Mouse (Mus musculus) stomach, postnatal 0 days (tissue): ENCODE results near the gene Tma7. TPM values are rescaled to one million over a fixed set of nuclear protein-coding genes. Genes with fewer than 3 reads are reported as not detected.

Source experiments
- ATAC-seq: fragments of 200-750 bp; cut with Nextera tagmentation; 2 replicates; pipeline ENCODE4 v1.8.0; 2017; ENCODE audit not compliant: low FRiP score, low TSS enrichment
- DNase-seq: peaks from one replicate; pipeline ENCODE4 v3.0.0-alpha.2; 2016; ENCODE audit warnings: low spot score
- H3K27ac ChIP-seq: fragments of 300-500 bp; sonication (generic); replicated peaks from 2 replicates; pipeline ENCODE4 v1.5.1; 2014; ENCODE audit warnings: mild to moderate bottlenecking, control low read depth
- H3K27me3 ChIP-seq: fragments of 300-500 bp; sonication (generic); 2 replicates; pipeline ENCODE4 v1.6.1; 2014; ENCODE audit warnings: low read length; ENCODE audit not compliant: control insufficient read depth, insufficient read depth
- H3K36me3 ChIP-seq: fragments of 300-500 bp; sonication (generic); 2 replicates; pipeline ENCODE4 v1.6.1; 2014; ENCODE audit warnings: low read length, mixed read lengths; ENCODE audit not compliant: control insufficient read depth, insufficient read depth
- H3K4me1 ChIP-seq: fragments of 300-500 bp; sonication (generic); replicated peaks from 2 replicates; pipeline ENCODE4 v1.6.1; 2014; ENCODE audit warnings: antibody characterized with exemption; ENCODE audit not compliant: control insufficient read depth, insufficient read depth
- H3K4me2 ChIP-seq: fragments of 300-500 bp; sonication (generic); replicated peaks from 2 replicates; pipeline ENCODE4 v1.6.1; 2014; ENCODE audit warnings: low read depth, mild to moderate bottlenecking, control low read depth, moderate library complexity
- H3K4me3 ChIP-seq: fragments of 300-500 bp; sonication (generic); 2 replicates; pipeline ENCODE4 v1.5.1; 2014; ENCODE audit warnings: low read depth, low read length, control low read depth
- H3K9ac ChIP-seq: fragments of 300-500 bp; sonication (generic); 2 replicates; pipeline ENCODE4 v1.6.1; 2014; ENCODE audit warnings: mild to moderate bottlenecking, low read length, control low read depth, mixed read lengths
- H3K9me3 ChIP-seq: fragments of 300-500 bp; sonication (generic); 2 replicates; pipeline ENCODE4 v1.6.1; 2016; ENCODE audit warnings: low read length; ENCODE audit not compliant: control insufficient read depth
- CTCF ChIP-seq: IDR thresholded peaks from 2 replicates; pipeline ENCODE4 v1.5.1; 2016; ENCODE audit warnings: antibody characterized with exemption, low read depth, mild to moderate bottlenecking, moderate library complexity
- EP300 ChIP-seq: optimal IDR thresholded peaks from 2 replicates; pipeline ENCODE3; 2016; ENCODE audit warnings: antibody characterized with exemption
- WGBS: fragments of 180-500 bp; shearing (Covaris S2); extraction: QIAGEN DNeasy Blood & Tissue Kit; methylation state at CpG from one replicate; pipeline ENCODE4 v1.1.7; 2014; 5-methylcytosine and 5-hydroxymethylcytosine counted together
- polyA plus RNA-seq: library from polyadenylated mRNA; unstranded; fragments of >200 nt; fragmentation: Nextera tagmentation; extraction: Ambion mirVana; gene quantifications from 2 replicates; pipeline ENCODE4 v1.2.1, GENCODE M21; 2015

The Tma7 gene
- polyA plus RNA-seq, 1 experiment from 2014 or later: 424 TPM

DNA sequence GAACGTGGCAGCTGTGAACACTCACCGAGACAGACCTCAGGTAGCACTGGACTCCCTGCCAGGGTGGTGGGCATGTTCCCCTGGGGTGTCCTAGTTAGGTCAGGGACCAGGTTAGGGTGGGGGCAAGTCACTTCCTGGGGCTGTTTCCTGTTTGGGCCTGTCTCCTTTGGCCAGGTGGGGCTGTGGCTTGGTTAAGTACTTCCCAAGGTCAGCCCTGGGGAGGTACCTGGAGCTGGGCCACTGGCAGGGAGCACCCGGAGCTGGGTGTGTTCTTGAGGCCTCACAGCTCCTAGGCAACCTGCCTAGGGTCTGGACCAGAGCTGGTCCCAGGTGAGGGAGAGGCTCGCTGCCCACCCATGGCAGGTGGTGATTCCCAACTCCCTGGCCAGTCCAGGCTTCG lies 53.5 kb downstream of the Tma7 start:
- Histone ChIP-seq H3K36me3 (no peaks in the 10 kb centered on the region; the same call in 1 of the 2 replicates), H3K27me3 (no peaks in the 10 kb centered on the region), H3K27ac (no peak overlapping the region), H3K4me2 (no peak overlapping the region), H3K4me3 (no peak overlapping the region), H3K9ac (no peak overlapping the region), H3K9me3 (no peaks in the 10 kb centered on the region), H3K4me1 (no peaks in the 10 kb centered on the region)
- DNase-seq (peak; percentile 52), ATAC-seq (peak; percentile 41; the same call in 1 of the 2 replicates)
- 72% methylated on average over 5 of the region's 5 CpGs for WGBS
- TF ChIP-seq EP300 (no peak), CTCF (no peak)

- Histone ChIP-seq H3K4me2 (no peak overlapping the region), H3K36me3 (no peaks in the 10 kb centered on the region; the same call in 1 of the 2 replicates), H3K4me1 (no peaks in the 10 kb centered on the region), H3K4me3 (no peak overlapping the region), H3K27me3 (no peaks in the 10 kb centered on the region), H3K9me3 (no peaks in the 10 kb centered on the region), H3K9ac (no peak overlapping the region), H3K27ac (no peak overlapping the region)
- TF ChIP-seq CTCF (no peak), EP300 (no peak)
- 87% methylated on average over 3 of the region's 3 CpGs for WGBS
- ATAC-seq (no peak), DNase-seq (no peak)
Measured at GRCm38 (mm10) chr9:109028421-109028820, 54.0 kb downstream of the Tma7 start.

DNA sequence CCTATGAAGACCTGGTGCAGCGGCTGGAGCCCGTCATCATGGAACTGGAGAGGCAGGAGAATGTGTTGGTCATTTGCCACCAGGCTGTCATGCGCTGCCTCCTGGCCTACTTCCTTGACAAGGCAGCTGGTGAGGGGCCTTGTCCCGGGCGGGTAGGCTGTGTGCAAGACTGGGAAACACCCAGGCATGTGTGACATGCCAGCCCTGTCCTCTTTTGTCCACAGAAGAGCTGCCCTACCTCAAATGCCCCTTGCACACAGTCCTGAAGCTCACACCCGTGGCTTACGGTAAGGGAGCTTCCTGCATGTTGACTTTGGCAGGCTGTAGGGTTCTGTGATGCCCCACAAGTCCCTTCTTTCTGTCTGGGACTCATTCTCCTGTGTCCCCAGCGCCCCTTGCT lies 54.9 kb downstream of the Tma7 start:
- H3K4me3 ChIP-seq: no peak overlapping the region
- H3K36me3 ChIP-seq: no peaks in the 10 kb centered on the region; the same call in 1 of the 2 replicates
- no peaks in the 10 kb centered on the region for H3K4me1 ChIP-seq
- H3K9ac ChIP-seq: no peak overlapping the region
- peak overlapping the region; percentile 49 for H3K27ac ChIP-seq
- WGBS: 58% methylated on average over 8 of the region's 8 CpGs
- H3K9me3 ChIP-seq: no peaks in the 10 kb centered on the region
- no peak overlapping the region for H3K4me2 ChIP-seq
- TF ChIP-seq EP300: no peak
- no peak for TF ChIP-seq CTCF
- H3K27me3 ChIP-seq: no peaks in the 10 kb centered on the region
- DNase-seq (peak; percentile 76), ATAC-seq (peak; percentile 95)

Other genes starting within 250 kb of the Tma7 start
- 8.0 and 8.2 TPM in 2 replicates for gene Slc26a6, start 229.3 kb downstream of the Tma7 start, polyA plus RNA-seq
- 0.51 and 0.67 TPM in 2 replicates for gene Tmem89, start 168.0 kb downstream of the Tma7 start, polyA plus RNA-seq
- 476 and 497 TPM in 2 replicates for gene Uqcrc1, start 146.0 kb downstream of the Tma7 start, polyA plus RNA-seq
- gene Col7a1, start 129.0 kb downstream of the Tma7 start, polyA plus RNA-seq: 6.2 and 9.6 TPM in 2 replicates
- not detected in 2 replicates for gene Ucn2, start 96.6 kb downstream of the Tma7 start, polyA plus RNA-seq
- 10.3 and 12.1 TPM in 2 replicates for gene Pfkfb4, start 90.8 kb downstream of the Tma7 start, polyA plus RNA-seq
- gene Shisa5, start 44.0 kb downstream of the Tma7 start, polyA plus RNA-seq: 168 and 181 TPM in 2 replicates
- 13.3 and 15.8 TPM in 2 replicates for gene Trex1, start 22.9 kb downstream of the Tma7 start, polyA plus RNA-seq
- 10.8 and 11.3 TPM in 2 replicates for gene Atrip, start 8.5 kb downstream of the Tma7 start, polyA plus RNA-seq
- 8.9 and 9.9 TPM in 2 replicates for gene Ccdc51, start 94 bp downstream of the Tma7 start, polyA plus RNA-seq
- gene Plxnb1, start 12.8 kb upstream of the Tma7 start, polyA plus RNA-seq: 3.0 and 3.7 TPM in 2 replicates
- not detected in 2 replicates for gene Fbxw21, start 79.5 kb upstream of the Tma7 start, polyA plus RNA-seq
- gene Fbxw13, start 113.4 kb upstream of the Tma7 start, polyA plus RNA-seq: not detected in 2 replicates
- gene Fbxw20, start 152.2 kb upstream of the Tma7 start, polyA plus RNA-seq: not detected in 2 replicates
- gene Fbxw14, start 205.1 kb upstream of the Tma7 start, polyA plus RNA-seq: 0.10 TPM in 1 of 2 replicates, not detected in the other